Mouse (Mus musculus) testis, adult 10 weeks (tissue): ENCODE data around the gene Sycp1. TPM values are rescaled to one million over a fixed set of nuclear protein-coding genes. Genes with fewer than 3 reads are reported as not detected.

Source experiments
- polyA plus RNA-seq: library from polyadenylated mRNA; stranded (reverse); fragments of 350-450 nt; fragmentation: Illumina TruSeq; extraction: RNeasy Lipid Tissue Mini Kit (QIAGEN cat#74804); gene quantifications from one replicate; pipeline ENCODE4 v1.2.3, GENCODE M21; 2014; ENCODE audit warnings: low read depth, low replicate concordance

Sycp1 gene
- 668 TPM for polyA plus RNA-seq

DNA sequence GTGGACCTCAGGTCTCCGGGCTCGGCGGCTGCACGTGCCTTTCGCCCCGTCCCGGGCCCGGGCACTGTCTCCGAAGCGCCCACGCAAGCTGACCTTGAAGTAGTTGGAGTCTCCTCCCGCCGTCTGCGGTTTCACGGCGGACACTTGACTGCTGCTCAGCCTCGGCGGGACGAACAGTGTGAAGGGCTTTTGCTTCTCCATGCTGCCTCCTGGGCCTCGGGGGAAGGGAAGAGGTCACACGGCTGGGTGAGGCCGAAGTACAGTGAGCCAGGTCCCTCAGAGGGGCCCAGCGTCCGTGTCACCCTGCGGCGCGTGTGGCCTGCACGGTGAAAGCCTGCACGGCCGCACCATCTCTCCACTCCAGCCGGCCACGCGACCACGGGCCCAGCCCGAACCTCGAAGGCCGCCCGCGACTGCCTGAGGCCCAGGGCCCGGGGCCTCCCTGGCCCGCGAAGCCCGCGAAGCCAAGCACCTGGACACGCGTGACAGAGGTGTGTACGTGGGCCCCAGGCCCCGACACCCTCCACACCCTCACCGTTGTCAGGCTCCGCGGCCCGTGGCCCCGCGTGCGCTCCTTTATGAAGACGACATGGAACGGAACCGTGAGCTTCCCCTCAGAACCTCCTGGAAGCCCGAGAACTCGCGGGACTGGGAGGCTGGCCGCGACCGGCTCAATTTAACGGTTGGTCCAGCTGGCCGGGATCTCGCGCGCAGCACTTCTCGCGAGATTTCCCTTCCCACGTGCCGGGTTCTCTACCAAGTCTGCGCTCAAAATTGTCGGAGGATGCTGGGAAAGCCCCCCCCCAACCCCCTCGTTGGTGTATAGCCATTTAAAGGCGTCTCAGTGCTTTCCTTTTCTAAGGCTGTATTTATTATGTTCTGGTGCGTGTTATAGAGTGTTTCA lies at the start of gene Sycp1:
TSS of gene Sycp1 (minus strand) at position 650 of the 904 bp plus-strand sequence.

DNA sequence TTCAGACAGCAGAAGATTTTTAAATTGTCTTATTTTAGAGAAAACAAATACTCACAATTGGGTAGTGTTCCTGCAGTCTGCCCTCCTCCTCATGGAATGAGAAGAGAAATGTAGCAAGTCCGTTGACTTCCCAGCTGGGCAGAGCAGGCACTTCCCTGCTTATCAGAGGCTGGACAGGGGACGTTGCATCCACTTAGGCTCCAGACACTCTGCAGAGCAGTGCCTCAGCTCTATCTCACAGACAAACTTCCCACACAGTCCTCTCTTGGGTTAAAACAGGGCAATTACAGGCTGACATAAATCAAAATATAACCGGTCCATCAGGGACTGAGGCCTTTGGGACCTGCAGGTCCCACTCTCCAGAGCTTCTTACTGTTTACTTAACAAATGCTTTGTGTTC lies 28.1 kb upstream of the Sycp1 start, which contains the start of gene Nr1h5:
TSS of gene Nr1h5 (minus strand) at position 101 of the 400 bp plus-strand sequence.

DNA sequence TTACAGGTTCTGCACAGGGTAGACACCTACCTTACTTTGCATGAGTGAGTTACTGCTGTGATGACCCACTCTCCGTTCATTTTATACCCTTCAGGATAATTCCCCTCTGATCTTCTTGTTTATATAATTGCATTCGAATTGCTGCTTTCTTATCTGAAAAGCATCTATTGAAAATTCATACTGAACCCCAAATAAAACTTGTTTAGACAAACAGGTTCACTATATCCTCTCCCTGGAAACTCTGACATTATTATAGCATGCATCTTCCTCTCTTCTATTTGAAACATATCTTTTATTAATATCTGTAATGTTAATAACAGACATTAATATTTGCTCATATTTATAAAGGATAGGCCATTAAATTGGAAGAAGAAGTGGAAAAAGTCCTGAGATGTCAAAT lies 153.3 kb downstream of the Sycp1 start, which contains the start of gene Tshb:
TSS of gene Tshb (minus strand) at position 101 of the 400 bp plus-strand sequence.

Other genes starting within 250 kb of the Sycp1 start
- 3.2 TPM for gene Tspan2, start 201.6 kb downstream of the Sycp1 start, polyA plus RNA-seq
- gene Tshb, start 153.4 kb downstream of the Sycp1 start, polyA plus RNA-seq, result 2.1 TPM
- 2.6 TPM for gene Nr1h5, start 28.0 kb upstream of the Sycp1 start, polyA plus RNA-seq
- 27.5 TPM for gene Sike1, start 59.6 kb upstream of the Sycp1 start, polyA plus RNA-seq
- 1,316 TPM for gene Csde1, start 84.3 kb upstream of the Sycp1 start, polyA plus RNA-seq
- gene Nras, start 122.2 kb upstream of the Sycp1 start, polyA plus RNA-seq, result 126 TPM
- 1.5 TPM for gene Ampd1, start 137.9 kb upstream of the Sycp1 start, polyA plus RNA-seq
- gene Dennd2c, start 166.5 kb upstream of the Sycp1 start, polyA plus RNA-seq, result 3.5 TPM
- gene Bcas2, start 235.6 kb upstream of the Sycp1 start, polyA plus RNA-seq, result 258 TPM